Mouse (Mus musculus): ENCODE measurements around the gene 4933434E20Rik. TPM values are rescaled to one million over a fixed set of nuclear protein-coding genes. Genes with fewer than 3 reads are reported as not detected.
A peak's percentile ranks its signal among the peaks of the same experiment; 100 is the strongest.

4933434E20Rik gene
- total RNA-seq (2021), result 10 to 100 TPM; 81.6 to 84.9 TPM
- long read RNA-seq, experiment 1, transcript 4933434E20Rik-206 (7 exons, 2,510 nt), result major isoform, 18 of 29 reads
- long read RNA-seq, experiment 1, partial matches to known transcripts, result 1 of 29 reads
- long read RNA-seq, experiment 1, other reads (novel, unspliced or antisense), result 9 of 29 reads
- long read RNA-seq, experiment 2, transcript 4933434E20Rik-206 (7 exons, 2,510 nt), result major isoform, 24 of 37 reads
- long read RNA-seq, experiment 2, partial matches to known transcripts, result 1 of 37 reads
- long read RNA-seq, experiment 2, other reads (novel, unspliced or antisense), result 8 of 37 reads

- DNase-seq (ENCODE audit: low spot score in 2 of 2), result peak; percentile 46 to 66
These were observed at the start of gene 4933434E20Rik for GRCm38 (mm10) chr3:90051441-90052350. 4933434E20Rik (plus strand) TSS chr3:90051636.

- DNase-seq (ENCODE audit: low spot score in 2 of 2), result no peak
These were observed 47.2 kb upstream of the 4933434E20Rik start for GRCm38 (mm10) chr3:90004091-90004796.

GRCm38 (mm10) chr3:90010291-90010690 lies 41.1 kb upstream of the 4933434E20Rik start:
- no peak for DNase-seq (ENCODE audit: low spot score in 2 of 2)

GRCm38 (mm10) chr3:90016626-90017025 lies 34.8 kb upstream of the 4933434E20Rik start:
- no peak for DNase-seq (ENCODE audit: low spot score in 2 of 2)

GRCm38 (mm10) chr3:90034653-90035052 lies 16.8 kb upstream of the 4933434E20Rik start:
- DNase-seq (ENCODE audit: low spot score in 2 of 2), result no peak

- DNase-seq (ENCODE audit: low spot score in 2 of 2), result no peak
These were observed 15.2 kb upstream of the 4933434E20Rik start for GRCm38 (mm10) chr3:90036263-90036662.

- no peak for DNase-seq (ENCODE audit: low spot score in 2 of 2)
These were observed 1.7 kb upstream of the 4933434E20Rik start for GRCm38 (mm10) chr3:90049691-90050090.

GRCm38 (mm10) chr3:90052351-90053241 lies 1.2 kb downstream of the 4933434E20Rik start, which contains the start of gene Ubap2l:
Ubap2l (minus strand) TSS chr3:90052628.
- peak; percentile 87 to 95 for DNase-seq (ENCODE audit: low spot score in 2 of 2)

GRCm38 (mm10) chr3:90061549-90061948 lies 10.1 kb downstream of the 4933434E20Rik start:
- DNase-seq (ENCODE audit: low spot score in 2 of 2), result no peak

GRCm38 (mm10) chr3:90062539-90062938 lies 11.1 kb downstream of the 4933434E20Rik start:
- DNase-seq (ENCODE audit: low spot score in 2 of 2), result no peak

GRCm38 (mm10) chr3:90064383-90064782 lies 12.9 kb downstream of the 4933434E20Rik start:
- no peak for DNase-seq (ENCODE audit: low spot score in 2 of 2)

GRCm38 (mm10) chr3:90065553-90065952 lies 14.1 kb downstream of the 4933434E20Rik start:
- DNase-seq (ENCODE audit: low spot score in 2 of 2), result peak; percentile 24 to 40

- DNase-seq (ENCODE audit: low spot score in 2 of 2), result no peak
These were observed 16.4 kb downstream of the 4933434E20Rik start for GRCm38 (mm10) chr3:90067851-90068250.

GRCm38 (mm10) chr3:90069688-90070087 lies 18.3 kb downstream of the 4933434E20Rik start:
- DNase-seq (ENCODE audit: low spot score in 2 of 2), result no peak

- DNase-seq (ENCODE audit: low spot score in 2 of 2), result no peak
These were observed 20.9 kb downstream of the 4933434E20Rik start, which contains the start of gene Tpm3 for GRCm38 (mm10) chr3:90072294-90072693. Tpm3 (plus strand) TSS chr3:90072649.

GRCm38 (mm10) chr3:90076921-90077716 lies 25.7 kb downstream of the 4933434E20Rik start:
- peak; percentile 76 to 86 for DNase-seq (ENCODE audit: low spot score in 2 of 2)

GRCm38 (mm10) chr3:90078224-90078623 lies 26.8 kb downstream of the 4933434E20Rik start:
- DNase-seq (ENCODE audit: low spot score in 2 of 2), result no peak

- DNase-seq (ENCODE audit: low spot score in 2 of 2), result peak; percentile 87 to 93
These were observed 27.8 kb downstream of the 4933434E20Rik start for GRCm38 (mm10) chr3:90079133-90079762.
